Mouse (Mus musculus) liver, embryonic 11.5 days (tissue): ENCODE measurements around the gene Btnl1. TPM values are rescaled to one million over a fixed set of nuclear protein-coding genes. Genes with fewer than 3 reads are reported as not detected.

Experiments
- polyA plus RNA-seq: library from polyadenylated mRNA; unstranded; fragments of >200 nt; fragmentation: Nextera tagmentation; extraction: Ambion mirVana; gene quantifications from 2 replicates; pipeline ENCODE4 v1.2.1, GENCODE M21; 2014

Btnl1 gene
- polyA plus RNA-seq, 1 experiment from 2014 or later, result not detected

Other genes with a start within 250 kb of the Btnl1 start
- 0.32 and 0.34 TPM in 2 replicates for gene H2-DMb2, start 233.8 kb upstream of the Btnl1 start, polyA plus RNA-seq
- 0.19 and 0.43 TPM in 2 replicates for gene H2-DMb1, start 224.1 kb upstream of the Btnl1 start, polyA plus RNA-seq
- 1.5 and 1.8 TPM in 2 replicates for gene Tap1, start 189.6 kb upstream of the Btnl1 start, polyA plus RNA-seq
- gene Psmb9, start 189.4 kb upstream of the Btnl1 start, polyA plus RNA-seq, result 2.3 and 4.0 TPM in 2 replicates
- 8.4 and 10.3 TPM in 2 replicates for gene Psmb8, start 179.4 kb upstream of the Btnl1 start, polyA plus RNA-seq
- 6.6 and 7.4 TPM in 2 replicates for gene Tap2, start 173.6 kb upstream of the Btnl1 start, polyA plus RNA-seq
- gene H2-Ob, start 138.2 kb upstream of the Btnl1 start, polyA plus RNA-seq, result not detected in 2 replicates
- gene H2-Ab1, start 119.4 kb upstream of the Btnl1 start, polyA plus RNA-seq, result 3.9 and 4.1 TPM in 2 replicates
- not detected in 2 replicates for gene H2-Aa, start 89.3 kb upstream of the Btnl1 start, polyA plus RNA-seq
- gene H2-Eb1, start 71.3 kb upstream of the Btnl1 start, polyA plus RNA-seq, result 0.23 and 0.63 TPM in 2 replicates
- not detected in 2 replicates for gene H2-Eb2, start 51.5 kb upstream of the Btnl1 start, polyA plus RNA-seq
- gene Btnl2, start 22.3 kb upstream of the Btnl1 start, polyA plus RNA-seq, result not detected in 2 replicates
- 0.41 TPM in 1 of 2 replicates, not detected in the other for gene BC051142, start 21.7 kb downstream of the Btnl1 start, polyA plus RNA-seq
- not detected in 2 replicates for gene Btnl4, start 100.2 kb downstream of the Btnl1 start, polyA plus RNA-seq
- not detected in 2 replicates for gene Btnl6, start 140.2 kb downstream of the Btnl1 start, polyA plus RNA-seq
- 2.2 and 4.1 TPM in 2 replicates for gene Notch4, start 187.1 kb downstream of the Btnl1 start, polyA plus RNA-seq
- 18.5 and 19.8 TPM in 2 replicates for gene Gpsm3, start 212.7 kb downstream of the Btnl1 start, polyA plus RNA-seq
- gene Pbx2, start 214.1 kb downstream of the Btnl1 start, polyA plus RNA-seq, result 10.4 and 11.4 TPM in 2 replicates
- 1.3 and 1.7 TPM in 2 replicates for gene Ager, start 220.7 kb downstream of the Btnl1 start, polyA plus RNA-seq
- gene Rnf5, start 226.6 kb downstream of the Btnl1 start, polyA plus RNA-seq, result 109 TPM in 2 replicates
- 57.2 and 64.8 TPM in 2 replicates for gene Agpat1, start 227.1 kb downstream of the Btnl1 start, polyA plus RNA-seq
- 1.2 and 1.6 TPM in 2 replicates for gene Egfl8, start 238.8 kb downstream of the Btnl1 start, polyA plus RNA-seq